Mouse (Mus musculus) MEL (cell line): Measurements from ENCODE around the gene Cd200r3. TPM values are rescaled to one million over a fixed set of nuclear protein-coding genes. Genes with fewer than 3 reads are reported as not detected.
A peak's percentile ranks its signal among the peaks of the same experiment; 100 is the strongest.

ENCODE experiments used
- DNase-seq: peaks from one replicate; pipeline ENCODE4 v3.0.0; 2011; ENCODE audit warnings: low read depth, low spot score
- H3K27ac ChIP-seq: 2 replicates; pipeline ENCODE4 v1.5.1; 2012; ENCODE audit warnings: low read depth, mild to moderate bottlenecking, control low read depth, low read length, moderate library complexity; ENCODE audit not compliant: control insufficient read depth
- H3K27me3 ChIP-seq, 2 experiments: fragments of 150-350 bp in 1 of 2; sonication (generic) in 1 of 2; 2 replicates each; pipeline ENCODE4 v1.6.1; 2012; ENCODE audit warnings: low read length in 2 of 2, mild to moderate bottlenecking in 2 of 2, improper control_type of control experiment in 1 of 2, moderate library complexity in 1 of 2; ENCODE audit not compliant: insufficient read depth in 2 of 2, control insufficient read depth in 1 of 2
- H3K36me3 ChIP-seq, 2 experiments: 2 replicates each; pipeline ENCODE4 v1.6.1; 2012 to 2014; ENCODE audit warnings: low read length in 2 of 2, improper control_type of control experiment in 1 of 2, inconsistent platforms in 1 of 2, mild to moderate bottlenecking in 1 of 2; ENCODE audit not compliant: insufficient read depth in 2 of 2, control insufficient read depth in 1 of 2
- H3K4me1 ChIP-seq, 2 experiments: fragments of 150-350 bp in 1 of 2; sonication (generic) in 1 of 2; 2 replicates each; pipeline ENCODE4 v1.6.1; 2012; ENCODE audit warnings: low read length in 2 of 2, improper control_type of control experiment in 1 of 2, mild to moderate bottlenecking in 1 of 2; ENCODE audit not compliant: insufficient read depth in 2 of 2, control insufficient read depth in 1 of 2
- H3K4me3 ChIP-seq, 2 experiments: fragments of 150-350 bp in 1 of 2; sonication (generic) in 1 of 2; 2 replicates each; pipeline ENCODE4 v1.5.1; 2012; ENCODE audit warnings: low read depth in 2 of 2, low read length in 2 of 2, mild to moderate bottlenecking in 2 of 2, moderate library complexity in 2 of 2, control low read depth in 1 of 2, improper control_type of control experiment in 1 of 2; ENCODE audit not compliant: control insufficient read depth in 1 of 2, insufficient read depth in 1 of 2
- H3K79me2 ChIP-seq: 2 replicates; pipeline ENCODE4 v1.6.1; 2012; ENCODE audit warnings: mild to moderate bottlenecking, low read length, moderate library complexity; ENCODE audit not compliant: control insufficient read depth, poor library complexity, insufficient read depth
- H3K9ac ChIP-seq: 2 replicates; pipeline ENCODE4 v1.6.1; 2012; ENCODE audit warnings: low read depth, mild to moderate bottlenecking, control low read depth, low read length, moderate library complexity; ENCODE audit not compliant: control insufficient read depth, poor library complexity, severe bottlenecking
- H3K9me3 ChIP-seq: fragments of 150-350 bp; sonication (generic); replicated peaks from 2 replicates; pipeline ENCODE4 v1.6.1; 2012; ENCODE audit warnings: mild to moderate bottlenecking, low read length, improper control_type of control experiment, moderate library complexity; ENCODE audit not compliant: insufficient read depth
- BHLHE40 ChIP-seq: IDR thresholded peaks from 2 replicates; pipeline ENCODE4 v1.6.1; 2012; ENCODE audit warnings: low read depth, mild to moderate bottlenecking, inconsistent platforms, low read length, improper control_type of control experiment, borderline replicate concordance
- CHD2 ChIP-seq: IDR thresholded peaks from 2 replicates; pipeline ENCODE4 v1.6.1; 2011; ENCODE audit warnings: low read length, improper control_type of control experiment
- CTCF ChIP-seq, 3 experiments: IDR thresholded peaks in 2 of 3; conservative IDR thresholded peaks in 1 of 3; 2 replicates each; pipeline ENCODE4 v1.5.1; 2011 to 2012; ENCODE audit warnings: low read length in 3 of 3, low read depth in 2 of 3, mild to moderate bottlenecking in 2 of 3, improper control_type of control experiment in 1 of 3, inconsistent platforms in 1 of 3, mixed read lengths in 1 of 3, moderate library complexity in 1 of 3; ENCODE audit not compliant: control insufficient read depth in 1 of 3, insufficient read depth in 1 of 3, poor library complexity in 1 of 3, severe bottlenecking in 1 of 3
- E2F4 ChIP-seq: IDR thresholded peaks from 2 replicates; pipeline ENCODE4 v1.6.1; 2011; ENCODE audit warnings: low read depth, low read length, improper control_type of control experiment, borderline replicate concordance
- EP300 ChIP-seq, 2 experiments: IDR thresholded peaks; 2 replicates each; pipeline ENCODE4 v1.6.1; 2011; ENCODE audit warnings: improper control_type of control experiment in 2 of 2, low read length in 2 of 2, low read depth in 1 of 2, mild to moderate bottlenecking in 1 of 2
- ETS1 ChIP-seq: IDR thresholded peaks from 2 replicates; pipeline ENCODE4 v1.6.1; 2012; ENCODE audit warnings: low read depth, mild to moderate bottlenecking, inconsistent platforms, low read length, improper control_type of control experiment, moderate library complexity
- GABPA ChIP-seq: IDR thresholded peaks from 2 replicates; pipeline ENCODE4 v1.6.1; 2012; ENCODE audit warnings: low read depth, mild to moderate bottlenecking, inconsistent platforms, low read length, improper control_type of control experiment, moderate library complexity
- GATA1 ChIP-seq: IDR thresholded peaks from 2 replicates; pipeline ENCODE4 v1.6.1; 2011; ENCODE audit warnings: low read depth, low read length, improper control_type of control experiment
- HCFC1 ChIP-seq: IDR thresholded peaks from 2 replicates; pipeline ENCODE4 v1.6.1; 2012; ENCODE audit warnings: low read depth, mild to moderate bottlenecking, inconsistent platforms, low read length, improper control_type of control experiment, moderate library complexity
- JUND ChIP-seq: IDR thresholded peaks from 2 replicates; pipeline ENCODE4 v1.6.1; 2011; ENCODE audit warnings: low read depth, mild to moderate bottlenecking, improper control_type of control experiment, low read length
- KAT2A ChIP-seq: conservative IDR thresholded peaks from 2 replicates; pipeline ENCODE4 v1.6.1; 2012; ENCODE audit warnings: low read depth, low read length, improper control_type of control experiment, inconsistent platforms
- MAFK ChIP-seq: IDR thresholded peaks from 2 replicates; pipeline ENCODE4 v1.6.1; 2011; ENCODE audit warnings: low read depth, mild to moderate bottlenecking, low read length, improper control_type of control experiment, borderline replicate concordance
- MXI1 ChIP-seq: IDR thresholded peaks from 2 replicates; pipeline ENCODE4 v1.6.1; 2011; ENCODE audit warnings: mild to moderate bottlenecking, low read depth, low read length, improper control_type of control experiment
- MYB ChIP-seq: IDR thresholded peaks from 2 replicates; pipeline ENCODE4 v1.6.1; 2011; ENCODE audit warnings: mild to moderate bottlenecking, low read depth, low read length, improper control_type of control experiment
- MYC ChIP-seq: IDR thresholded peaks from 2 replicates; pipeline ENCODE4 v1.6.1; 2011; ENCODE audit warnings: low read depth, mild to moderate bottlenecking, low read length, improper control_type of control experiment, moderate library complexity
- NELFE ChIP-seq: IDR thresholded peaks from 2 replicates; pipeline ENCODE4 v1.6.1; 2011; ENCODE audit warnings: low read depth, low read length, improper control_type of control experiment
- POLR2A ChIP-seq, 2 experiments: IDR thresholded peaks; 2 replicates each; pipeline ENCODE4 v1.6.1; 2011 to 2012; ENCODE audit warnings: low read length in 2 of 2, mild to moderate bottlenecking in 2 of 2, control low read depth in 1 of 2, improper control_type of control experiment in 1 of 2, low read depth in 1 of 2, moderate library complexity in 1 of 2; ENCODE audit not compliant: control insufficient read depth in 1 of 2, insufficient read depth in 1 of 2, poor library complexity in 1 of 2
- POLR2AphosphoS2 ChIP-seq: IDR thresholded peaks from 2 replicates; pipeline ENCODE4 v1.6.1; 2011; ENCODE audit warnings: low read length, improper control_type of control experiment
- POLR2AphosphoS5 ChIP-seq: IDR thresholded peaks from 2 replicates; pipeline ENCODE4 v1.6.1; 2012; ENCODE audit warnings: low read depth, borderline replicate concordance, mild to moderate bottlenecking, inconsistent platforms, low read length, moderate library complexity, mixed read lengths
- RAD21 ChIP-seq: IDR thresholded peaks from 2 replicates; pipeline ENCODE4 v1.6.1; 2011; ENCODE audit warnings: mild to moderate bottlenecking, low read depth, low read length, improper control_type of control experiment
- RCOR1 ChIP-seq: IDR thresholded peaks from 2 replicates; pipeline ENCODE4 v1.6.1; 2012; ENCODE audit warnings: low read depth, mild to moderate bottlenecking, inconsistent platforms, low read length, improper control_type of control experiment
- SIN3A ChIP-seq: IDR thresholded peaks from 2 replicates; pipeline ENCODE4 v1.6.1; 2012; ENCODE audit warnings: low read length, improper control_type of control experiment, inconsistent platforms
- SMC3 ChIP-seq: IDR thresholded peaks from 2 replicates; pipeline ENCODE4 v1.6.1; 2011; ENCODE audit warnings: low read depth, low read length, improper control_type of control experiment
- TAL1 ChIP-seq: IDR thresholded peaks from 2 replicates; pipeline ENCODE4 v1.6.1; 2012; ENCODE audit warnings: mild to moderate bottlenecking, inconsistent platforms, low read length, moderate library complexity, mixed read lengths
- TBP ChIP-seq: IDR thresholded peaks from 2 replicates; pipeline ENCODE4 v1.8.0; 2011; ENCODE audit warnings: low read depth, low read length, improper control_type of control experiment
- TCF12 ChIP-seq: IDR thresholded peaks from 2 replicates; pipeline ENCODE4 v1.6.1; 2014; ENCODE audit warnings: low read depth, mild to moderate bottlenecking, inconsistent platforms, low read length, improper control_type of control experiment, moderate library complexity
- UBTF ChIP-seq: IDR thresholded peaks from 2 replicates; pipeline ENCODE4 v1.6.1; 2012; ENCODE audit warnings: low read depth, mild to moderate bottlenecking, inconsistent platforms, low read length, improper control_type of control experiment, moderate library complexity, borderline replicate concordance; ENCODE audit not compliant: insufficient read depth
- USF2 ChIP-seq, 2 experiments: IDR thresholded peaks; 2 replicates each; pipeline ENCODE4 v1.6.1; 2011 to 2012; ENCODE audit warnings: improper control_type of control experiment in 2 of 2, low read length in 2 of 2, borderline replicate concordance in 1 of 2, inconsistent platforms in 1 of 2, low read depth in 1 of 2, mild to moderate bottlenecking in 1 of 2; ENCODE audit not compliant: insufficient read depth in 1 of 2
- ZC3H11A ChIP-seq: IDR thresholded peaks from 2 replicates; pipeline ENCODE4 v1.6.1; 2012; ENCODE audit warnings: low read depth, mild to moderate bottlenecking, inconsistent platforms, low read length, improper control_type of control experiment
- ZMIZ1 ChIP-seq: IDR thresholded peaks from 2 replicates; pipeline ENCODE4 v1.6.1; 2012; ENCODE audit warnings: low read depth, mild to moderate bottlenecking, inconsistent platforms, low read length, improper control_type of control experiment, moderate library complexity
- ZNF384 ChIP-seq: IDR thresholded peaks from 2 replicates; pipeline ENCODE4 v1.6.1; 2012; ENCODE audit warnings: low read depth, mild to moderate bottlenecking, inconsistent platforms, low read length, improper control_type of control experiment
- polyA plus RNA-seq, 2 experiments: library from polyadenylated mRNA; stranded (reverse) in 1 of 2; unstranded in 1 of 2; fragments of >175 nt in 1 of 2; fragments of >200 nt in 1 of 2; gene quantifications; 2 replicates each; pipeline versions ENCODE4 v1.2.1 to v1.2.4; 2012; ENCODE audit warnings: low replicate concordance in 2 of 2, low read depth in 1 of 2; ENCODE audit not compliant: insufficient read length in 2 of 2, insufficient read depth in 1 of 2, missing spikeins in 1 of 2
- total RNA-seq: library from RNA; depleted of rRNA; stranded (reverse); fragments of 300-350 nt; gene quantifications from 2 replicates; pipeline ENCODE4 v1.2.3, GENCODE M21; 2012

The Cd200r3 gene
- total and polyA plus RNA-seq, 3 experiments, result 0.46 TPM; not detected in 1

DNA sequence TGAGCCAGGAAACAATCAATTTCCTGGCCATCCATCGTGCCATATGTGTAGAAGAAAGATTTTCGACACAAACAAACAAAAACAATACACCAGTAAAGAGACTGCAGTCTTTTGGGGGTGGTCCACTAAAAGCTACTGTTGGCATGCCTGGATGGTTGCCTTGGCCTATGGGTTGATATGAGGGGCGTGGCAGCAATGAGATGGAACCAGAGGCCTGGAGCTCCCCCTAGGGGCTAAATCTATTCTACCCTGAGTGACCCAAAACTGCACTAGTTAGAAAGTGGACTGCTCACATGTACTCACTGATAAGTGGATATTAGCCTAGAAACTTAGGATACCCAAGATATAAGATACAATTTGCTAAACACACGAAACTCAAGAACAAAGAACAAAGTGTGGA is 80.4 kb downstream of the Cd200r3 start:
- H3K79me2 ChIP-seq, result no peaks in the 10 kb centered on the region
- peaks cover 0 to 50% of the 10 kb centered on the region in 2 experiments; a peak in 2 of 4 replicates for H3K36me3 ChIP-seq
- no peaks in the 10 kb centered on the region for H3K9me3 ChIP-seq
- no peaks in the 10 kb centered on the region for H3K27me3 ChIP-seq
- DNase-seq, result peak; percentile 77
- H3K9ac ChIP-seq, result no peak overlapping the region
- no peak for TF ChIP-seq ETS1
- TF ChIP-seq KAT2A, result no peak
- TF ChIP-seq RAD21, result peak; percentile 74
- TF ChIP-seq GATA1, result 0 out of 2 replicates have a peak, but pooled peaks have one; percentile 5
- no peak for TF ChIP-seq POLR2AphosphoS2
- TF ChIP-seq CTCF (IDR thresholded peaks at IDR 0.05 in 2 of 3, conservative IDR thresholded peaks at IDR 0.05 in 1 of 3; ENCODE audit: control insufficient read depth in 1 of 3, insufficient read depth in 1 of 3, low read depth in 2 of 3, low read length in 3 of 3, poor library complexity in 1 of 3, severe bottlenecking in 1 of 3), result peak; percentile 44 to 75 (median 69); a peak in 5 of 6 replicates
- no peak for TF ChIP-seq JUND
- TF ChIP-seq MYB, result no peak
- TF ChIP-seq MYC, result no peak
- TF ChIP-seq SMC3, result peak; percentile 68
- no peak for TF ChIP-seq HCFC1
- TF ChIP-seq UBTF, result no peak
- H3K4me3 ChIP-seq, result no peak overlapping the region
- no peak overlapping the region for H3K27ac ChIP-seq
- peaks cover 19 to 34% of the 10 kb centered on the region in 2 experiments for H3K4me1 ChIP-seq

- Histone ChIP-seq H3K4me1 (peaks cover 21 to 30% of the 10 kb centered on the region in 2 experiments), H3K27ac (peak overlapping the region; percentile 95), H3K4me3 (no peak overlapping the region), H3K9ac (peak overlapping the region; percentile 48), H3K36me3 (peaks cover 0 to 45% of the 10 kb centered on the region in 2 experiments; a peak in 2 of 4 replicates), H3K27me3 (no peaks in the 10 kb centered on the region), H3K9me3 (no peaks in the 10 kb centered on the region), H3K79me2 (no peaks in the 10 kb centered on the region)
- peak; percentile 94 for DNase-seq
- TF ChIP-seq TCF12 (peak; percentile 92), GATA1 (peak; percentile 99), SMC3 (no peak), ZNF384 (no peak), MYB (peak; percentile 78; the same call in 1 of the 2 replicates), MAFK (no peak), NELFE (no peak), USF2 (IDR thresholded peaks at IDR 0.05; ENCODE audit: borderline replicate concordance in 1 of 2, insufficient read depth in 1 of 2, low read depth in 1 of 2, low read length in 2 of 2) (no peak), POLR2AphosphoS5 (no peak), CHD2 (no peak), MYC (peak; percentile 68), SIN3A (peak; percentile 92), TBP (no peak), TAL1 (peak; percentile 90), RCOR1 (peak; percentile 67; the same call in 1 of the 2 replicates), MXI1 (peak; percentile 76), EP300 (IDR thresholded peaks at IDR 0.05; ENCODE audit: low read depth in 1 of 2, low read length in 2 of 2) (peak; percentile 94 to 96), UBTF (no peak), GABPA (no peak), POLR2A (IDR thresholded peaks at IDR 0.05; ENCODE audit: control insufficient read depth in 1 of 2, insufficient read depth in 1 of 2, low read depth in 1 of 2, low read length in 2 of 2, poor library complexity in 1 of 2) (no peak; a peak in 1 of 4 replicates), ETS1 (peak; percentile 97), ZC3H11A (no peak), BHLHE40 (no peak), ZMIZ1 (no peak), E2F4 (no peak)
Measured at GRCm38 (mm10) chr16:45025321-45025720, 81.8 kb downstream of the Cd200r3 start.
